Mouse (Mus musculus) CH12.LX (cell line): ENCODE measurements around the gene Ccdc60.

ENCODE experiments used
- MEF2A ChIP-seq: IDR thresholded peaks from 2 replicates; pipeline ENCODE4 v1.6.1; 2014; ENCODE audit warnings: low read depth, mild to moderate bottlenecking, inconsistent platforms, low read length, improper control_type of control experiment, borderline replicate concordance
- USF1 ChIP-seq: IDR thresholded peaks from 2 replicates; pipeline ENCODE4 v1.6.1; 2014; ENCODE audit warnings: low read depth, mild to moderate bottlenecking, inconsistent platforms, low read length, improper control_type of control experiment

DNA sequence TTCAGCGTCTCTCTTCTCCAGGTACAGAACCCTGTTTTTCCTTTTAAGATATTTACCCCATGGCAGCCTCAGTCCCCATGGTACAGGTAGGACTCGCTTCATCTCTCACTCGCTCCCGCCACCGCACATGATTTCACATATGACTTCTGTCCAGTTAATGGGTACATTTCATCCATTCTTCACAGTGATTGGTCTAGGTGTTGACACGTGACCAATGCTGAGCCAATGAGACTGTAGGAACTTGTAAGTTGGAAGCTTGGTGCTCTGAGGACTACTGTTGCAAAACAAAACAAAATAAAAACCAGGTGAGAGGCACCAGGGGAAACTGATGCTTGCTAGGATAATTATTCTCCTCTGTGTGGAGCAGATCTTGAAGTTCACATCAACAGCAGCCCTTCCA lies 22.9 kb upstream of the Ccdc60 start:
- no peak for TF ChIP-seq USF1
- no peak for TF ChIP-seq MEF2A
